Mouse (Mus musculus): ENCODE results near the gene Armc9.

DNA sequence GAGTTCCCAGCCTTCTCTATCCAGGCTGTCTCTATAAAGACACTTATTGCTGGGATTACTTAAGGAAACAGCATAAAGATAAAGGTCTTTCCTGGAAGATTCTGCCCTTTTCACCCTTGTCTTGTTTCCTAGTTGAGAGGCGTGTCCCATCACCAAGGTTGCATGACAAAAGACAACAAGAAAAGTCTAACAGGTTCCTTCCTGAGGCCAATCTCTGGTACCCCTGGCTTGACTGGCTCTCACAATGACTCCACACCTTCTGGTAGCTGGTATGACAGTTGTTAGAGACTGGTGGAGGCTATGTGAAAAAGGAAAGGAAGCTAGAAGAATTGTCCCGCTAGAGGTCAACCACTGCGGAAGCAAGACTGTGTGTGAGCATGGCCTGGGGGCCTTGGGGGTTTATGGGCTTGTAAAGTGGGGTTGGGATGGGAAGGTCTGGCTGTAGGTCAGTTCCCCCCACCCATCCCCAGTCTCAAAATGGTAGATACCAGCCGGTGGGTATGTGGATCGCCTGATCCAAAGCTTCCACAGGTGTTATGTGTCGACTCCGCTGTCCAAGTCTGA is 154.8 kb downstream of the Armc9 start:
- TF ChIP-seq GATA1 (IDR thresholded peaks at IDR 0.05; ENCODE audit: low read length) = no peak
- no peak for TF ChIP-seq TAL1 (IDR thresholded peaks at IDR 0.05; ENCODE audit: low read length)
